In genomic region chr14:121259789-121260188, GRCm38 (mm10) we compare ENCODE assay signal across 9 mouse cellular contexts.
DNase-seq lines count a peak whose midpoint lies in the region; ATAC-seq and TF ChIP-seq lines count a peak whose summit lies in the region.
"Had no signal": no experiment of that assay in that cellular context is flagged by ENCODE, and none has a peak within 500 bp of the region (broad histone marks: within the 10 kb centered on the region; RNA-seq: fewer than 3 reads in every experiment).

No protein-coding gene starts in this region.

- no peaks in the 10 kb centered on the region for H3K4me1 ChIP-seq in kidney, adult 2 months (ENCODE audit: control insufficient read depth, insufficient read depth, low read length)
- 0 out of 2 replicates have a peak, but pooled peaks cover 1% of the 10 kb centered on the region for H3K4me1 ChIP-seq in kidney, embryonic 16.5 days (ENCODE audit: insufficient read depth, low read length)
- H3K4me1 ChIP-seq in midbrain, embryonic 14.5 days (ENCODE audit: control insufficient read depth, insufficient read depth, low read length), result no peaks in the 10 kb centered on the region

- no peaks in the 10 kb centered on the region for H3K9me3 ChIP-seq in kidney, embryonic 16.5 days (ENCODE audit: low read length)
- H3K9me3 ChIP-seq in midbrain, embryonic 14.5 days (ENCODE audit: control insufficient read depth, low read length), result no peaks in the 10 kb centered on the region
- H3K9me3 ChIP-seq: megakaryocyte, embryonic 14.5 days had no signal

- 61% methylated on average over 7 of the region's 7 CpGs for WGBS in kidney, adult 2 months
- 70% methylated on average over 7 of the region's 7 CpGs for WGBS in kidney, embryonic 16.5 days
- WGBS in midbrain, embryonic 14.5 days, result 46% methylated on average over 7 of the region's 7 CpGs

- peak; percentile 72 for TF ChIP-seq CTCF in kidney, adult 2 months (conservative IDR thresholded peaks at IDR 0.05; ENCODE audit: insufficient read depth, insufficient read length, low read depth, low read length)
- peak; percentile 80 for TF ChIP-seq CTCF in left cerebral cortex, adult 2 months (IDR thresholded peaks at IDR 0.05)

- no peak for TF ChIP-seq POLR2A in kidney, adult 2 months (IDR thresholded peaks at IDR 0.05; ENCODE audit: low read depth, low read length)

- H3K4me3 ChIP-seq in kidney, adult 2 months (ENCODE audit: insufficient read depth, low read depth, low read length), result no peak overlapping the region
- no peak overlapping the region for H3K4me3 ChIP-seq in kidney, embryonic 16.5 days (ENCODE audit: low read length)
- no peak overlapping the region for H3K4me3 ChIP-seq in left cerebral cortex, adult 2 months
- H3K4me3 ChIP-seq in midbrain, embryonic 14.5 days (replicated peaks; ENCODE audit: low read depth, low read length), result no peak overlapping the region
- H3K4me3 ChIP-seq: megakaryocyte, embryonic 14.5 days had no signal

- H3K27ac ChIP-seq in kidney, adult 2 months (ENCODE audit: insufficient read depth, low read depth, low read length), result no peak overlapping the region
- H3K27ac ChIP-seq in kidney, embryonic 16.5 days (ENCODE audit: low read length), result no peak overlapping the region
- no peak overlapping the region for H3K27ac ChIP-seq in left cerebral cortex, adult 2 months
- H3K27ac ChIP-seq in midbrain, embryonic 14.5 days (replicated peaks; ENCODE audit: low read depth, low read length), result no peak overlapping the region

- H3K9ac ChIP-seq in kidney, embryonic 16.5 days (replicated peaks; ENCODE audit: low read length), result no peak overlapping the region
- no peak overlapping the region for H3K9ac ChIP-seq in midbrain, embryonic 14.5 days (replicated peaks; ENCODE audit: low read length)

- no peaks in the 10 kb centered on the region for H3K36me3 ChIP-seq in kidney, adult 2 months (ENCODE audit: control insufficient read depth, insufficient read depth, low read length)
- peaks cover 38% of the 10 kb centered on the region for H3K36me3 ChIP-seq in kidney, embryonic 16.5 days (ENCODE audit: insufficient read depth, low read length)
- peaks cover 19% of the 10 kb centered on the region for H3K36me3 ChIP-seq in midbrain, embryonic 14.5 days (ENCODE audit: control insufficient read depth, insufficient read depth, low read length)

- ATAC-seq in kidney, embryonic 16.5 days (ENCODE audit: low FRiP score, low TSS enrichment), result no peak; the same call in 1 of the 2 replicates
- peak; percentile 32; the same call in 1 of the 2 replicates for ATAC-seq in midbrain, embryonic 14.5 days (ENCODE audit: low FRiP score, low TSS enrichment)

- intact Hi-C loops in heart, postnatal 36 days (cut with DNase I), result no loop called here
- intact Hi-C loops in left cerebral cortex, adult 2 months (cut with DNase I), result loop anchor here (5.0 kb wide), 1 partner anchor 427 kb away; no protein-coding TSS in a partner anchor

- peak; percentile 55 for DNase-seq in kidney, adult 2 months
- peak; percentile 58 for DNase-seq in R1 (ENCODE audit: low read depth, low spot score)
- peak; percentile 32 for DNase-seq in embryo, embryonic 11.5 days (ENCODE audit: low read depth, low spot score)
- DNase-seq in heart, postnatal 36 days, result peak; percentile 48 to 62
- peak; percentile 55 to 61 for DNase-seq in left cerebral cortex, adult 2 months (ENCODE audit: extremely low spot score in 1 of 2, low spot score in 2 of 2)
- DNase-seq in midbrain, embryonic 14.5 days, result peak; percentile 85
- peak; percentile 69 for DNase-seq in thymus, postnatal 4 days

- H3K27me3 ChIP-seq in kidney, adult 2 months (replicated peaks; ENCODE audit: control insufficient read depth, insufficient read depth, low read length), result no peaks in the 10 kb centered on the region
- H3K27me3 ChIP-seq in kidney, embryonic 16.5 days (ENCODE audit: insufficient read depth, low read length), result no peaks in the 10 kb centered on the region
- H3K27me3 ChIP-seq in midbrain, embryonic 14.5 days (ENCODE audit: control insufficient read depth, insufficient read depth, low read length), result no peaks in the 10 kb centered on the region

- no peak overlapping the region for H3K4me2 ChIP-seq in kidney, embryonic 16.5 days (replicated peaks; ENCODE audit: low read depth, low read length)
- no peak overlapping the region for H3K4me2 ChIP-seq in midbrain, embryonic 14.5 days (ENCODE audit: low read length)

Comparison
In these comparisons a context has a peak if more than half of its experiments do, and no peak if none do; other contexts are left out.
1. DNase-seq: peak in every context shown above with its lines; median percentile 85 in midbrain, embryonic 14.5 days; 69 in thymus, postnatal 4 days; 58 in R1; 58 in left cerebral cortex, adult 2 months; 55 in kidney, adult 2 months; 55 in heart, postnatal 36 days; 32 in embryo, embryonic 11.5 days.